Mouse (Mus musculus): Measurements from ENCODE around the gene Kcna3. TPM values are rescaled to one million over a fixed set of nuclear protein-coding genes. Genes with fewer than 3 reads are reported as not detected.

The Kcna3 gene
- 10 to 100 TPM in 1 of 2 experiments, 1 to 10 TPM in 1; 9.8 to 15.2 TPM for polyA plus RNA-seq (2017; shearing (Covaris generic))

DNA sequence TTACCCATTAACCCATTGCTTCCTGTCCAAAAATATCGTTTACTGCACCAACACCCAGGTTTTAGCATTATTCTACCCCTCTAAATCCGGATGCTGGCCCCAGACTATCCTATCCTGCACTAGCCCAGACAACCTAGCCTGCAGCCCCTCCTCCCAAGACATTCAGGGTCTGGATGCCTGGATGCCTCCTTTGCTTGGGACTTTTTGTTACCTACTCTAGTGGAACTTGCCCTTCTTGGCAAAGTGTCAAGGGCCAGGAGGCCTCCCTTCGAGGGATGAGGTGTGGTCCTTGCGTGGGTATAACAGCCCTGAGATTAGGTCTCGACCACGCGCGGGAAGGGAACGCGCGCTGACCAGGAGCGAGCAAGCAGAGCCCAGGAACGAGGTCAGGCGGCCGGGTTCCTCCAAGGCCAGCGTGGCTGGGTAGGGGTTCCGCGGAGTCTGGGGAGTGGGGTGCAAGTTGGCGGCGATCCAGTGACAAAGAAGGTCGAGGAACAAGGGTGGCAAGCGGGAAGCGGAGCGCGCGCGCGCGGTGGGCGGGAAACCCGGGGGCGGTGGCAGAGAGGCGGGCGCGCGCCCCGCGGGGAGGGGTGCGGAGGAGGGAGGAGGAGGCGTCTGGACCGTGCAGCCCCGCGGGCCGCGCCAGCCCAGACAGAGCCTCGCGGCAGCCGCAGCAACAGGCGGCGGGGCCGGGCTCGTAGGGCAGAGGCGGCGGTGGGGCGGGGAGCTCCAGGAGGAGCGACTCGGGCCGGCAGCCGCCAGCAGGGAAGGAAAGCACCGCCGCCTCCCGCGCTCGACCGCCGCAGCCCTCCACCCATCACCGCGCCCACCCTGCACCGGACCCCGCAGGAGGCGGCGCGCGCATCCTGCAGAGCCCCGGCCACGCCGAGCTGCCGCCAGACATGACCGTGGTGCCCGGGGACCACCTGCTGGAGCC is at the start of gene Kcna3:
Gene Kcna3, plus strand, starts transcription at position 649 of the 937 bp plus-strand sequence.
- peak; percentile 40 for ATAC-seq

DNA sequence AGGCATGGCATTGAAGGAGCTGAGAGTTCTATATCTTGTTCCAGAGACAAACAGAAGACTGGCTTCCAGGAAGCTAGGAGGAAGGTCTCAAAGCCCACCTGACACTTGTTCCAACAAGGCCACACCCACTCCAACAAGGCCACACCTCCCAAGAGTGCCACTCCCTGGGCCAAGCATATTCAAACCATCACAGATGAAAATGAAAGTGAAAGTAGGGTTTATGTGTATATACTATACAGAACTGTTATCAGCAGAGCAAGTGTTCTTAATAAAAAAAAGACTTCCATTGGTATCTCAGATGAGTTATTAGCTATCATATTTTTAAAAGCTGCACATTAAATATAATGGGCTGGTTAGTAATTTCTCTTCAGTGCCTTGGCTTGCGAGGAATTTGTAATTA is 44.6 kb upstream of the Kcna3 start:
- peak; percentile 72 for ATAC-seq

DNA sequence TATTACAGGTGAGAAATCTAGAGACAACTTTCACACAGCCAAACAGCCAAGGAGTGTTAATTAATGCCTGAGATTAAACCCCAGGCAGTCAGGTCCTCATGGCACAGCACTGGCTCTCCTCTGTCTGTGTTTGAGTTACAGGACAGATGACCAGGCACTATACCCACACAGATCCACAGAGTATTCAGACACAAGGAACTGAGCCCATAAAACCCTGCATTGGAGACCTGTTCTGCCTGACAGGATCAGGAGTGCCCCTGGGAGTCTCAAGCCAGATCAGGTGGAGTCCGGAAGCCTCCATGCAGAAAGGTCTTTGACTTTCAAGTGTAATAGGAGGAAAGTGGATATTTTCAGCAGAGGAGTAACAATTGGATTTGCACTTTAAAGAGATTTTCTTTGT is 40.6 kb upstream of the Kcna3 start:
- ATAC-seq, result no peak

DNA sequence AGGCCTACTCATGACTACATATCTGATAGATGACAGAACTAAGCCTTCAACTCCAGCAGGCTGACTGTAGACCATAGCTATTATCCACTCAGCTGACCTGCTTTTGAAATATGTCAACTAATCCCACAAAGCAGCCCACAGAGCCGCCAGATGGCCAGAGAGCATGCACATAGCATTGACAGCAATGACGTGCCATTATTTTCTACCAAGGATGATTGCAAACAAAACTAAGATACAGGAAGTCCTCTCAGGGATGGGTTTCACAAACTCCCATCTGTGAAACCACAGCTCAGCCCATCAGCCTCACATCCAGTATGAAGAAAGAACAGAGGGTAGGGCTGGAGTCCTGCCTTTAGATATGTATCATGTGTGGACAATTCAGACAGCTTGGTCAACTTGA is 39.8 kb upstream of the Kcna3 start:
- ATAC-seq, result no peak

DNA sequence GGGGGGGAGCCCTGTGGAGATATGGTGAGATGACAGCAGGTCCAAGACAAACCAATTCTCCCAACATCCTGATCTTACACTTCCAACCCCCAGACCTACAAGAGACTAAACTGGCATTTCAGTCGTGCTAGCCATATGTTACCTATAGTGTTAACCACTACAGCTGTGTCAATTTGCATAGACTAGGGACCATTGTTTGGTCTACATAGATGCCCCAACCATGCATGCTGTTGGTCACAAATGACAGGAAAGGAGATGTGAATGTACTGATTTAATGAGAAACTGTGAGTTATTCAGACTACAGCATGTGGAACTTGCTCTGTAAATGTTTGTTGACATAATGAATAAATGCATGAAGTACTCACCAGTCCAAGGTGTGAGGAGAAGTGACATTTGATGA is 37.6 kb upstream of the Kcna3 start:
- no peak for ATAC-seq

DNA sequence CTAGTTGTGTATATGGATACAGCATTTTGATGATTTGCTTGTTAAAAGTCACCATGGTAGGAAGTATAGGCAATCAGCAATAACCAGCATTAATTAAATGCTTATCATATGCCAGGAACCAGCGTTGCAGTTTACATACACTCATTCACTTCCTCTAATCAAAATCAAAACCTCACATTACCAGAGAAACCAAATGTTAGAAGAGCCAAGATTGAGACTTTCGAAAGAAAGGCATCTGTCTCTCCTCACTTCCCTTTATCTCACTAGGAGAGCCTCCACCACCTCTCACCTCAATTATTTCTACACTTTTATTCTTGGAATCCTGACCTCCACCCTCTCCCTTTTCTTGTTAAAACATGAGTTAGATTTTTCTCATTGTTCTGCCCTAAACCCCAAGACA is 35.8 kb upstream of the Kcna3 start:
- no peak for ATAC-seq

DNA sequence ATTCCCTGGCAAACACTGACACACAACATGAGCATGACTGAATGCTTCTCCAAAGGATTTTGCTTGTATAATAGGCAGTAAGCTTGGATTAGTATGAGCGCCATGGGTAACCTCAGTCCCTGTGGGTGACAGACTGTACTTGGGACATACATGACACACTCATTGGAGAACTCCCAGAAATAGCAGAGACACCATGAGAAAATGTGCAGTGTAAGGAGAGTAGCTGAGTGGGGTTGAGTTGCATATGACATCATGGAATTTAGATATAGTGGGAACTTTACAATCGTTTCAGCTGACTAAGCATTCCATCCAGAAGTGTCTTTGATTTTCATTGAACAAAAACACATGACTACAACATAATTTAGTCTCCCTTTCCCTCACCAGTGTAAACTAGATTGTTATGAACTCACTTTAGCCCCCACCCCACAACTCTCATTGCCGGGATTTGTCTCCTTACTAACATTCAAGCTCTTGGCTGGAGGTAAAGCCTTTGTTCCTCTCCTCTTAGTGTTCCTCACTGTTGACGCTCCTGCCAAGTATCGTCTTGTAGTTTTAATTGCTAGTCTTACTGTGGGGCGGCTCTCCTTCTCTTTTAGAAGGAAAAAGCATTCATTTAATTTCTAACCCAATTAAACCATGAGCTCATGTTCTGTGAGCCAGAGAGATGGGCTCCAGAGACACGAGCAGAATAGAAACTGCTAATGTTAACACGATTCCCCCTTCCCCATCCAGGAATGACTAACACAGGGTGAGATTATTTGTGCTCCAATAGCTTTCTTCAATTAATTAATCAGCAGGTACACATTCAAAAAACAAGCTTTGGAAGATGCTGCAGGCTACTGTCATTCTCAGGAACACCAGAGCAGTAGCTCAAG is 33.5 kb upstream of the Kcna3 start:
- no peak for ATAC-seq

DNA sequence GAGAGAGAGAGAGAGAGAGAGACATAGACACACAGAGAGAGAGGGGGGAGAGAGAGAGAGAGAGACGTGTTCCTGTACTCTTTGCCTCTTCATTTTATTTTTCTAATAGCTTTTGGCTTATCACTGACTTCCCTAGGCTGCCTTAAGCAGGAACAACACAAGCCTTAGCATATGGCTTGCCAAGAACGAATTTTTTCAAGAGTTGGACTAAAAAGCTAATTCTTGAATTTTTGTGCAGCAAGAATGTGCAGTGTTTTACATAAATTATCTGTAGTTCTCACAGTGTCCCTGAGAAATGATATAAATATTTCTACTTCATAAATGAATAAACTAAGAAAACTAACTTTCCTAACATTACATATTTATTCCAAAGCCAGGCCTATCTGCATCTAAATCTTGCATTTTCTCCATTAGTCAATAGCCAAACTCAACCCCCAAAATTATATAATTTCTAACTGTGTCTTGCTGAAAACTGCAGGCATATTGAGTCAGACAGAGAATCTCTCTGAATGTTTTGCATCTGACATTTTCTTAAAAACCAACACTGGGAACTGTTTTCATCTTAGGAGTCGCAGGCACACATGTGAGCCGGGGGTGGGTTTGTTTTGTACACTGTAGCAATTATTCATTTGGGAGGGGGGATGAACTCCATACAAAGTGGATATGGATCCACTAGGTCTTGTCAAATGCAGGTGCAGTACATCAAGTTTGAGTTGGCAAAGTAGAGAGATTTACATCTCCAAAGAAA is 26.5 kb upstream of the Kcna3 start:
- ATAC-seq, result no peak

DNA sequence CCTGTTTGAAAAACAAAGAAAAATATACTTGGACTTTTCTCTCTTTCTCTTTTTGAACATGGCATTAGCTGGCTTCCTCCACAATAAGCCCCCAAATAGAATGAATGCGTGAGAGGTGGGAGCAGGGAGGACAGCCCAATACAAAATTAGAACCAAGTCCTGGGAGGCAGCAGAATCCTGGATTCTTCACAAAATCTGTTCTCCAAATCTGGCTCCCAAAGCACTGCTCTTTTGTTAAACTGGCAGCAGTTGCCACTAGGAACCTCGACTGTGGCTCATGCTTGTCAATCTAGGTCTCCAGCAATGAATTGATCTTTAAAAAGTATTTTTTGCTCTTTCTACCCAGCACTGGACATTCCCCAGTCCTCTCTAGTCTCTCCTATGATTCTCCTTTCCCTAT is 17.7 kb upstream of the Kcna3 start:
- no peak for ATAC-seq

DNA sequence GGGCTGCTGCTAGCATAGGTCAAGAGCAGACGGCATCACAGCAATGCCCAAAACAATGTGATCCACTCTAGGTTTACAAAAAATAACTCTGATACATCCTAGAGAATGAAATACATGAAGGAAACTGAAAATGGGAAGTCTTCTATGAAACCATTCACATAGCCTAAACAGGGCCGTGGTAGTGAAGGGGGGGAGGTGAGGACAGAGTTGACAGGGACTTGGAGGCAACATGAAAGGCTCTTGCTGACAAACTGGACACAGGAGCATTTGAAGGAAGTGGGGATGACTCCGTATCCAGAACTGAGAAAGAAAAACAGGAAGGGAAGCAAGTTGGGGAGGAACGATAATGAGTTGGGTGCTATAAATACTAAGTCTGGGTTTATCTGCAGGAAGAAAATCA is 4.4 kb upstream of the Kcna3 start:
- ATAC-seq, result no peak

DNA sequence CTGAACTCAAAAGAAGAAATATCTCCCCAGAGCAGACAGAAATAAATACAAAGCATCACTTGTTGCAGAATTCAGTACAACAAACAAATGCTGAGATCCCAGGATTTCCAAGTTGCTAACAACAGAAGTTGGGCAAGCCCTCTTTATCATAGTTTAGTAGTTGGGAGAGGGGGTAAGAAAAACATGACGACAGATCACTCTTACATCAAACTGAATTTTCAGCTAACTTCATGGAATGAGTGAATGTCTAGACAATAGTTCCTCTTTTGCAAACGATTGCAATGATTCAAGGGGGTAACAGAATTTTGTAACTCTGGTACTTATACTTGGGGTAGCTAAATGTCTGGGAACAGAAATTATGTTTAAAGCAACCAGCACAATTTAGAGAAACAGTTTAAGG is 1.2 kb upstream of the Kcna3 start:
- no peak for ATAC-seq

DNA sequence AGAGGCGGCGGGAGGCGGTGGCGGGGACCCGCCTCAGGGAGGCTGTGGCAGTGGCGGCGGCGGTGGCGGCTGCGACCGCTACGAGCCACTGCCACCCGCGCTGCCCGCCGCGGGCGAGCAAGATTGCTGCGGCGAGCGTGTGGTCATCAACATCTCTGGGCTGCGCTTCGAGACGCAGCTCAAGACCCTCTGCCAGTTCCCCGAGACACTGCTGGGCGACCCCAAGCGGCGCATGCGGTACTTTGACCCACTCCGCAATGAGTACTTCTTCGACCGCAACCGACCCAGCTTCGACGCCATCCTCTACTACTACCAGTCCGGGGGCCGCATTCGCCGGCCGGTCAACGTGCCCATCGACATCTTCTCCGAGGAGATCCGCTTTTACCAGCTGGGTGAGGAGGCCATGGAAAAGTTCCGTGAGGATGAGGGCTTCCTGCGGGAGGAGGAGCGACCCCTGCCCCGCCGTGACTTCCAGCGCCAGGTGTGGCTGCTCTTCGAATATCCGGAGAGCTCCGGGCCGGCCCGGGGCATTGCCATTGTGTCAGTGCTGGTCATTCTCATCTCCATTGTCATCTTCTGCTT is 580 bp downstream of the Kcna3 start:
- ATAC-seq, result no peak

DNA sequence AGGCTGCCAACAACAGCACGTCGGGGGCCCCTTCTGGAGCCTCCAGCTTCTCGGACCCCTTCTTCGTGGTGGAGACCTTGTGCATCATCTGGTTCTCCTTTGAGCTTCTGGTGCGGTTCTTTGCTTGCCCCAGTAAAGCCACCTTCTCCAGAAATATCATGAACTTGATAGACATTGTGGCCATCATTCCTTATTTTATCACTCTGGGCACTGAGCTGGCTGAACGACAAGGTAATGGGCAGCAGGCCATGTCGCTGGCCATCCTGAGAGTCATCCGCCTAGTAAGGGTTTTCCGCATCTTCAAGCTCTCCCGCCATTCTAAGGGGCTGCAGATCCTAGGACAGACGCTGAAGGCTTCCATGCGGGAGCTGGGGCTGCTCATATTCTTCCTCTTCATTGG is 1.1 kb downstream of the Kcna3 start:
- no peak for ATAC-seq

DNA sequence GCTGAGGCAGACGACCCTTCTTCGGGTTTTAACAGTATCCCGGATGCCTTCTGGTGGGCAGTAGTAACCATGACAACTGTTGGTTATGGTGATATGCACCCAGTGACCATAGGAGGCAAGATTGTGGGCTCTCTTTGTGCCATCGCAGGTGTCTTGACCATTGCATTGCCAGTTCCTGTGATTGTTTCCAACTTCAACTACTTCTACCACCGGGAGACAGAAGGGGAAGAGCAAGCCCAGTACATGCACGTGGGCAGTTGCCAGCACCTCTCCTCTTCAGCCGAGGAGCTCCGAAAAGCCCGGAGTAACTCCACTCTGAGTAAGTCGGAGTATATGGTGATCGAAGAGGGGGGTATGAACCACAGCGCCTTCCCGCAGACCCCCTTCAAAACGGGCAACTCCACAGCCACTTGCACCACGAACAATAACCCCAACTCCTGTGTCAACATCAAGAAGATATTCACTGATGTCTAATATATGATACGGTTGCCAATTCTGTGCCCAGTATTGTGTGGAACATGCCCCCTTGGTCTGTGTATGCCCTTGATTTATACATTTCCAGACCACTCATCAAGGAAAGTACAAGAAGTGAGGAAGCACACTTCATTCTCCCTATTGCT is 1.7 kb downstream of the Kcna3 start:
- ATAC-seq, result no peak

DNA sequence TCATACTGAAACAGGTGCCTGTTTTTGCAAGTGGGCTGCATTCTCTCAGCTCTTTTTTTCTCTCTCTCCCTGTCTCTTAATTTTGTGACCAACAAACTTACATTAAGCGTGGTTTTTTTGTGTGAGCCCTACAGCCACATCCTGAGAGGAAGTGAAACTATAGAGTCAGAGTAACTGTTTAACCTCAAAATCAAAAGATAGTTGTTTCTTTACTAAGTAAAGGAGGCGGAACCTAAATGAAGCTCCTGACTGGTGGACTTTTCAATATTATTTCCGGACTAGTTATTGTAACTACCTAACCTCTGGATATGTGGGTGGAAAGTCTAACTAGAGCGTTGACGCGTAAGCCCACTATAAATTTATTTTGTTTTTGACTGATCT is 2.2 kb downstream of the Kcna3 start:
- ATAC-seq, result peak; percentile 67

DNA sequence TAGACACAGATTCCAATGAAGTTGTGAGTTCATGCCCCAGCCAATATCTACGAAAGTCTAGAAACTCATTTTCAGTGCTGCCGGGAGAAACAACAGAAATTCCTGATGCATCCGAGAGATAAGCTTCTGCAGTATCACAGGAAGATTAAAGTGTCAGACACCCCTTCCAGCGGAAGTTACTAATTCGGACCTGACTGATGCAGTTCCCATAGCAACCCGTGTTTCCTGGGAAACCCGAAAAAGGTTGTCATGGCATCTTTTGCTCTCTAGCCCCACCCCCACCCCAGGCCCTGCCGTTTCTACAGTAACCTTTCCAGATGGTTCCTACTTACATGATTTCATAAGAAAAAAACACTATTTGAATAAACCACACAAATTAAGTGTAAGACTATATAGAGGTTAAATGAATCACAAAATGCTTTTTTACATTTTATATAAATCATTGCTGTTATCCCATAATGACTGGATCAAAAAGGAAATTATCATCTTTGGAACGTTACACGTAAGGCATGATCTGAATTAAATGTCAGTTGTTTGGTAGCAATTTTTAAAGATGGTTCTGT is 2.8 kb downstream of the Kcna3 start:
- ATAC-seq, result peak; percentile 33

DNA sequence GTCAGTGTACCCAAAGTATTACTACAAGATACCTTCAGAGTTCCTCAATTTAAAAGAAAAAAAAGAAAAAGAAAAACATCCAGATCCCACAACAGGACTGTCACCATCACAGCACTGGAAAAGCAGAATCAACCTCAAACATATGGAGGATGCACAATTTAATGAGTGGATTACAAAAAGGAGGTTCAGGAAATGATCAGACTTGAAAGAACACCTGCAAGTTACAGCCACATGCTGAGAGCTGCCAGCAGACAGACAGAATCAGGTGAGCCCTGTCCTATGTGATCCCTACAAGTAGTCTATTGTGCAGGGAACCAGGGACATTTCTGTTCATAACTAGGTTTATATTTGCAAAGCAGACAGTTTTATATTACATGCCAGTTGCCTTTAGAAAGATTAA is 3.3 kb downstream of the Kcna3 start:
- no peak for ATAC-seq

DNA sequence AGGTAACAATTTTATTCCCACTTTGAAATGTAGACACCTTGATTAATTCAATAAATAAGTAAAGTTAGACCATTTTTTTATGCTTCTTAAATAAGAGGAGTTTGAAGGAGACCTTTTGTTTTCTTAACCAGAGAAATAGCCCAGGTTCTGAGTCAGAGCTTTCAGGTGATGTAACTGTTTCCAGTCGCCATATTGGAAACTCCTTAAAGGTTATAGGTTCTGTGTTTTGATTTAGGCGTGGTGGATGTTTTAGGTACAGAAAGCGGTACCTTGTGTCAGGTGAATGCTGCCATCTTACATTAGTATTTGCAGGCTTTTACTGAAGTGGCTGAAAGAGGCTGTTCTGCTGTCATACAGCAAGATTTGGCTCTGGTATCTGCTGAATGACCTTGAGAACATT is 4.4 kb downstream of the Kcna3 start:
- peak; percentile 16 for ATAC-seq

DNA sequence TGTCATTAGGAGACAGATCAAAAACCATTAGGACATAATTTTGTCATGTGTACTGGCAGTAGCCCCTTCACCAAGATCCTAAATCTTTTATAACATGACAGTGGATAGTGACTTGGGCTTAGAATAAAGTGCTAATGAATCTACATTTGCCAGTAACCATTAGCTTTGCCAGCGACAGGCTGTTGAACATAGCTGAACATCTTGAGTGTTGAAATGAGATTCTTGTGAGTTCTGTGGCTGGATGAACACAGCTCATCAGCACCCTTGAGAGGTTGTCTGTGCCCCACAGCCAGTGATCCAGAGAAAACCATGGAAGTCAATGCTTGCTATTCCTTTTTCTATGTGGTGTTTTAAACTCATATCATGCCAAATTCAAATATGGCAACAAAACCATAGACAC is 5.7 kb downstream of the Kcna3 start:
- no peak for ATAC-seq

DNA sequence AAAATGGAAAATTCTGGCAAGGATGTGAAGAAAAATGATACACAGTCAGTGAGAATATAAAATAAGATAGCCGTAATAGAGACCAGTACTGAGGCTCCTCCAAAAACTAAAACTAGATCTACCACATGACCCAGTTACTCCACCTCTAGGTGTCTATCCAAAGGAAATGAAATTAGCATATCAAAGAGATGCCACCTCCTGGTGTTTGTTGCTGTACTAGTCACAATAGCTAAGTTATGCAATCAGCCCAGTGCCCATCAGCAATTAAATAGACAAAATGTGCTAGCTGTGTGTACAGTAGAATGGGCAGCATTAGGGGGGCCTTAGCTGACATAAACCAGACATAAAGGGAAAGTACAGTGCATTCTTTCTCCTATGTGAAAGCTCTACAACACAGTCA is 25.5 kb downstream of the Kcna3 start:
- peak; percentile 73 for ATAC-seq

DNA sequence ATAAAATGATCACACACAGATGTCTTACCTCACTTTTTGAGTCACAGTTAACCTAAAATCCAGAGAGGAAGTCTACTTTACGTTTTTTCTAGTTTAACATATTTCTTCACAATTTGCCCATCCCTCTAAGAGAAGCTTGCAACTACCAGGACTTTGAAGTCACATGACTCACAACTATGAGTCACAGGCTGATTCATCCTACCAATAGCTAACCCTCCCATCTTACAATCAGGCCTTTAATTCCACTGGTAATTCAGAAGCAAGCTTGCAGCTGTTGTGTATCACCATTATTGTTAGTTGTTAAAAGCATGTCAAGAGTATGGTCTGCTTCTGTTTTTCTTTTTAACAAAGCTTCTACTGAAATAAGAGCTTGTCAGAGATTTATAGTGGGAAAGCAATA is 26.8 kb downstream of the Kcna3 start:
- peak; percentile 91 for ATAC-seq
